8 mouse cellular contexts compared by ENCODE assay signal in genomic region chr7:100227158-100227875, GRCm38 (mm10). TPM values are rescaled to one million over a fixed set of nuclear protein-coding genes. Genes with fewer than 3 reads are reported as not detected.
DNase-seq lines count a peak whose midpoint lies in the region; ATAC-seq lines count a peak whose summit lies in the region.

Gene Pgm2l1 (plus strand): TSS chr7:100227394.

- peak; percentile 97 for DNase-seq in T-cell, adult 2 months (ENCODE audit: low spot score)
- peak; percentile 97 for DNase-seq in cerebellum, postnatal 36 days
- DNase-seq in frontal cortex, postnatal 36 days (ENCODE audit: low spot score in 2 of 2) = peak; percentile 97
- DNase-seq in left cerebral cortex, adult 11 months (ENCODE audit: low spot score) = peak; percentile 95
- DNase-seq in lung, postnatal 4 days = peak; percentile 96
- peak; percentile 89 for DNase-seq in retina, postnatal 7 days (ENCODE audit: low read depth, low spot score)
- peak; percentile 92 for DNase-seq in urinary bladder, adult 2 months (ENCODE audit: low spot score)

- peaks cover 19% of the 10 kb centered on the region for H3K4me1 ChIP-seq in hindbrain, embryonic 15.5 days (replicated peaks)

- no peaks in the 10 kb centered on the region for H3K27me3 ChIP-seq in hindbrain, embryonic 15.5 days

- H3K4me3 ChIP-seq in hindbrain, embryonic 15.5 days = peak within 1 kb of the TSS; percentile 80

- ATAC-seq in hindbrain, embryonic 15.5 days (ENCODE audit: low FRiP score, low read depth) = peak; percentile 97

- H3K36me3 ChIP-seq in hindbrain, embryonic 15.5 days = no peaks in the 10 kb centered on the region

- peak within 1 kb of the TSS; percentile 88 for H3K27ac ChIP-seq in hindbrain, embryonic 15.5 days (replicated peaks)

- H3K4me2 ChIP-seq in hindbrain, embryonic 15.5 days = peak within 1 kb of the TSS; percentile 78

- under 1% methylated on average over 71 of the region's 72 CpGs for WGBS in hindbrain, embryonic 15.5 days

- H3K9ac ChIP-seq in hindbrain, embryonic 15.5 days = peak within 1 kb of the TSS; percentile 89

- H3K9me3 ChIP-seq in hindbrain, embryonic 15.5 days = no peaks in the 10 kb centered on the region

RNA-seq across cellular contexts. Expression of gene Pgm2l1, which starts in this region (rescaled TPM):
- polyA plus RNA-seq in hindbrain, embryonic 15.5 days (2015; fragmentation: Nextera tagmentation; extraction: Ambion mirVana) = 24.8 and 27.2 TPM in 2 replicates
- polyA plus RNA-seq in urinary bladder, adult 2 months (2012; rRNA removed) = 4.9 and 5.2 TPM in 2 replicates

Comparison
In these comparisons a context has a peak if more than half of its experiments do, and no peak if none do; other contexts are left out.
1. Peak in every context shown above with its lines: DNase-seq, ATAC-seq, H3K4me3 ChIP-seq and H3K27ac ChIP-seq.